Mouse (Mus musculus) MEL (cell line): ENCODE data around the gene Ccl20. TPM values are rescaled to one million over a fixed set of nuclear protein-coding genes. Genes with fewer than 3 reads are reported as not detected.

Experiments used
- DNase-seq: peaks from one replicate; pipeline ENCODE4 v3.0.0; 2011; ENCODE audit warnings: low read depth, low spot score
- H3K27ac ChIP-seq: 2 replicates; pipeline ENCODE4 v1.5.1; 2012; ENCODE audit warnings: low read depth, mild to moderate bottlenecking, control low read depth, low read length, moderate library complexity; ENCODE audit not compliant: control insufficient read depth
- H3K27me3 ChIP-seq, 2 experiments: fragments of 150-350 bp in 1 of 2; sonication (generic) in 1 of 2; 2 replicates each; pipeline ENCODE4 v1.6.1; 2012; ENCODE audit warnings: low read length in 2 of 2, mild to moderate bottlenecking in 2 of 2, improper control_type of control experiment in 1 of 2, moderate library complexity in 1 of 2; ENCODE audit not compliant: insufficient read depth in 2 of 2, control insufficient read depth in 1 of 2
- H3K36me3 ChIP-seq, 2 experiments: 2 replicates each; pipeline ENCODE4 v1.6.1; 2012 to 2014; ENCODE audit warnings: low read length in 2 of 2, improper control_type of control experiment in 1 of 2, inconsistent platforms in 1 of 2, mild to moderate bottlenecking in 1 of 2; ENCODE audit not compliant: insufficient read depth in 2 of 2, control insufficient read depth in 1 of 2
- H3K4me1 ChIP-seq, 2 experiments: fragments of 150-350 bp in 1 of 2; sonication (generic) in 1 of 2; 2 replicates each; pipeline ENCODE4 v1.6.1; 2012; ENCODE audit warnings: low read length in 2 of 2, improper control_type of control experiment in 1 of 2, mild to moderate bottlenecking in 1 of 2; ENCODE audit not compliant: insufficient read depth in 2 of 2, control insufficient read depth in 1 of 2
- H3K4me3 ChIP-seq, 2 experiments: fragments of 150-350 bp in 1 of 2; sonication (generic) in 1 of 2; 2 replicates each; pipeline ENCODE4 v1.5.1; 2012; ENCODE audit warnings: low read depth in 2 of 2, low read length in 2 of 2, mild to moderate bottlenecking in 2 of 2, moderate library complexity in 2 of 2, control low read depth in 1 of 2, improper control_type of control experiment in 1 of 2; ENCODE audit not compliant: control insufficient read depth in 1 of 2, insufficient read depth in 1 of 2
- H3K79me2 ChIP-seq: 2 replicates; pipeline ENCODE4 v1.6.1; 2012; ENCODE audit warnings: mild to moderate bottlenecking, low read length, moderate library complexity; ENCODE audit not compliant: control insufficient read depth, poor library complexity, insufficient read depth
- H3K9ac ChIP-seq: 2 replicates; pipeline ENCODE4 v1.6.1; 2012; ENCODE audit warnings: low read depth, mild to moderate bottlenecking, control low read depth, low read length, moderate library complexity; ENCODE audit not compliant: control insufficient read depth, poor library complexity, severe bottlenecking
- H3K9me3 ChIP-seq: fragments of 150-350 bp; sonication (generic); replicated peaks from 2 replicates; pipeline ENCODE4 v1.6.1; 2012; ENCODE audit warnings: mild to moderate bottlenecking, low read length, improper control_type of control experiment, moderate library complexity; ENCODE audit not compliant: insufficient read depth
- BHLHE40 ChIP-seq: IDR thresholded peaks from 2 replicates; pipeline ENCODE4 v1.6.1; 2012; ENCODE audit warnings: low read depth, mild to moderate bottlenecking, inconsistent platforms, low read length, improper control_type of control experiment, borderline replicate concordance
- CTCF ChIP-seq, 3 experiments: IDR thresholded peaks in 2 of 3; conservative IDR thresholded peaks in 1 of 3; 2 replicates each; pipeline ENCODE4 v1.5.1; 2011 to 2012; ENCODE audit warnings: low read length in 3 of 3, low read depth in 2 of 3, mild to moderate bottlenecking in 2 of 3, improper control_type of control experiment in 1 of 3, inconsistent platforms in 1 of 3, mixed read lengths in 1 of 3, moderate library complexity in 1 of 3; ENCODE audit not compliant: control insufficient read depth in 1 of 3, insufficient read depth in 1 of 3, poor library complexity in 1 of 3, severe bottlenecking in 1 of 3
- E2F4 ChIP-seq: IDR thresholded peaks from 2 replicates; pipeline ENCODE4 v1.6.1; 2011; ENCODE audit warnings: low read depth, low read length, improper control_type of control experiment, borderline replicate concordance
- EP300 ChIP-seq, 2 experiments: IDR thresholded peaks; 2 replicates each; pipeline ENCODE4 v1.6.1; 2011; ENCODE audit warnings: improper control_type of control experiment in 2 of 2, low read length in 2 of 2, low read depth in 1 of 2, mild to moderate bottlenecking in 1 of 2
- ETS1 ChIP-seq: IDR thresholded peaks from 2 replicates; pipeline ENCODE4 v1.6.1; 2012; ENCODE audit warnings: low read depth, mild to moderate bottlenecking, inconsistent platforms, low read length, improper control_type of control experiment, moderate library complexity
- MXI1 ChIP-seq: IDR thresholded peaks from 2 replicates; pipeline ENCODE4 v1.6.1; 2011; ENCODE audit warnings: mild to moderate bottlenecking, low read depth, low read length, improper control_type of control experiment
- POLR2AphosphoS2 ChIP-seq: IDR thresholded peaks from 2 replicates; pipeline ENCODE4 v1.6.1; 2011; ENCODE audit warnings: low read length, improper control_type of control experiment
- POLR2AphosphoS5 ChIP-seq: IDR thresholded peaks from 2 replicates; pipeline ENCODE4 v1.6.1; 2012; ENCODE audit warnings: low read depth, borderline replicate concordance, mild to moderate bottlenecking, inconsistent platforms, low read length, moderate library complexity, mixed read lengths
- RAD21 ChIP-seq: IDR thresholded peaks from 2 replicates; pipeline ENCODE4 v1.6.1; 2011; ENCODE audit warnings: mild to moderate bottlenecking, low read depth, low read length, improper control_type of control experiment
- SMC3 ChIP-seq: IDR thresholded peaks from 2 replicates; pipeline ENCODE4 v1.6.1; 2011; ENCODE audit warnings: low read depth, low read length, improper control_type of control experiment
- TBP ChIP-seq: IDR thresholded peaks from 2 replicates; pipeline ENCODE4 v1.8.0; 2011; ENCODE audit warnings: low read depth, low read length, improper control_type of control experiment
- USF2 ChIP-seq, 2 experiments: IDR thresholded peaks; 2 replicates each; pipeline ENCODE4 v1.6.1; 2011 to 2012; ENCODE audit warnings: improper control_type of control experiment in 2 of 2, low read length in 2 of 2, borderline replicate concordance in 1 of 2, inconsistent platforms in 1 of 2, low read depth in 1 of 2, mild to moderate bottlenecking in 1 of 2; ENCODE audit not compliant: insufficient read depth in 1 of 2
- ZC3H11A ChIP-seq: IDR thresholded peaks from 2 replicates; pipeline ENCODE4 v1.6.1; 2012; ENCODE audit warnings: low read depth, mild to moderate bottlenecking, inconsistent platforms, low read length, improper control_type of control experiment
- ZNF384 ChIP-seq: IDR thresholded peaks from 2 replicates; pipeline ENCODE4 v1.6.1; 2012; ENCODE audit warnings: low read depth, mild to moderate bottlenecking, inconsistent platforms, low read length, improper control_type of control experiment
- polyA plus RNA-seq, 2 experiments: library from polyadenylated mRNA; stranded (reverse) in 1 of 2; unstranded in 1 of 2; fragments of >175 nt in 1 of 2; fragments of >200 nt in 1 of 2; gene quantifications; 2 replicates each; pipeline versions ENCODE4 v1.2.1 to v1.2.4; 2012; ENCODE audit warnings: low replicate concordance in 2 of 2, low read depth in 1 of 2; ENCODE audit not compliant: insufficient read length in 2 of 2, insufficient read depth in 1 of 2, missing spikeins in 1 of 2
- total RNA-seq: library from RNA; depleted of rRNA; stranded (reverse); fragments of 300-350 nt; gene quantifications from 2 replicates; pipeline ENCODE4 v1.2.3, GENCODE M21; 2012

Ccl20 gene
- total and polyA plus RNA-seq, 3 experiments, result not detected

GRCm38 (mm10) chr1:83075526-83076189 lies 40.9 kb upstream of the Ccl20 start:
- Histone ChIP-seq H3K4me1 (no peaks in the 10 kb centered on the region), H3K9me3 (no peaks in the 10 kb centered on the region), H3K36me3 (no peaks in the 10 kb centered on the region), H3K27me3 (no peaks in the 10 kb centered on the region; a peak in 1 of 4 replicates), H3K79me2 (no peaks in the 10 kb centered on the region), H3K27ac (no peak overlapping the region), H3K4me3 (no peak overlapping the region), H3K9ac (no peak overlapping the region)
- no peak for TF ChIP-seq ZNF384
- no peak for TF ChIP-seq POLR2AphosphoS5
- no peak for TF ChIP-seq BHLHE40
- TF ChIP-seq MXI1, result no peak
- TF ChIP-seq TBP, result no peak
- DNase-seq, result no peak

GRCm38 (mm10) chr1:83076190-83076917 lies 40.2 kb upstream of the Ccl20 start:
- peak; percentile 49 for DNase-seq
- H3K27ac ChIP-seq, result no peak overlapping the region
- H3K9me3 ChIP-seq, result no peaks in the 10 kb centered on the region
- H3K9ac ChIP-seq, result no peak overlapping the region
- no peaks in the 10 kb centered on the region for H3K79me2 ChIP-seq
- no peaks in the 10 kb centered on the region; a peak in 1 of 4 replicates for H3K27me3 ChIP-seq
- no peaks in the 10 kb centered on the region for H3K36me3 ChIP-seq
- H3K4me3 ChIP-seq, result no peak overlapping the region
- TF ChIP-seq ZC3H11A, result peak; percentile 61
- no peak for TF ChIP-seq POLR2AphosphoS2
- TF ChIP-seq MXI1, result no peak
- no peak for TF ChIP-seq EP300 (IDR thresholded peaks at IDR 0.05; ENCODE audit: low read depth in 1 of 2, low read length in 2 of 2)
- TF ChIP-seq ETS1, result no peak
- TF ChIP-seq E2F4, result no peak
- TF ChIP-seq RAD21, result peak; percentile 78
- no peak for TF ChIP-seq USF2 (IDR thresholded peaks at IDR 0.05; ENCODE audit: borderline replicate concordance in 1 of 2, insufficient read depth in 1 of 2, low read depth in 1 of 2, low read length in 2 of 2)
- peak; percentile 78 for TF ChIP-seq SMC3
- peak; percentile 53 to 87 (median 79) for TF ChIP-seq CTCF (IDR thresholded peaks at IDR 0.05 in 2 of 3, conservative IDR thresholded peaks at IDR 0.05 in 1 of 3; ENCODE audit: control insufficient read depth in 1 of 3, insufficient read depth in 1 of 3, low read depth in 2 of 3, low read length in 3 of 3, poor library complexity in 1 of 3, severe bottlenecking in 1 of 3)
- TF ChIP-seq, all 39 proteins: peak for 4
- H3K4me1 ChIP-seq, result no peaks in the 10 kb centered on the region
